Mouse (Mus musculus) heart, embryonic 11.5 days (tissue): Measurements from ENCODE around the gene Fancf. TPM values are rescaled to one million over a fixed set of nuclear protein-coding genes. Genes with fewer than 3 reads are reported as not detected.

Source experiments
- ATAC-seq: fragments of 200-750 bp; cut with Nextera tagmentation; replicated peaks from 2 replicates; pipeline ENCODE4 v1.8.0; 2017; ENCODE audit warnings: moderate library complexity; ENCODE audit not compliant: insufficient number of reproducible peaks, low FRiP score, low TSS enrichment
- H3K27ac ChIP-seq: fragments of 300-500 bp; sonication (generic); 2 replicates; pipeline ENCODE4 v1.5.1; 2014; ENCODE audit warnings: mild to moderate bottlenecking, low read depth, low read length
- H3K27me3 ChIP-seq: fragments of 300-500 bp; sonication (generic); 2 replicates; pipeline ENCODE4 v1.6.1; 2014; ENCODE audit warnings: mild to moderate bottlenecking, low read length, mixed read lengths; ENCODE audit not compliant: control insufficient read depth, insufficient read depth
- H3K36me3 ChIP-seq: fragments of 300-500 bp; sonication (generic); 2 replicates; pipeline ENCODE4 v1.6.1; 2014; ENCODE audit warnings: mild to moderate bottlenecking, low read length, moderate library complexity, mixed read lengths; ENCODE audit not compliant: control insufficient read depth, insufficient read depth
- H3K4me1 ChIP-seq: fragments of 300-500 bp; sonication (generic); 2 replicates; pipeline ENCODE4 v1.6.1; 2014; ENCODE audit warnings: low read length; ENCODE audit not compliant: control insufficient read depth, insufficient read depth
- H3K4me2 ChIP-seq: fragments of 300-500 bp; sonication (generic); 2 replicates; pipeline ENCODE4 v1.6.1; 2014; ENCODE audit warnings: mild to moderate bottlenecking, moderate library complexity
- H3K4me3 ChIP-seq: fragments of 300-500 bp; sonication (generic); 2 replicates; pipeline ENCODE4 v1.5.1; 2014; ENCODE audit warnings: low read depth, low read length
- H3K9ac ChIP-seq: fragments of 300-500 bp; sonication (generic); 2 replicates; pipeline ENCODE4 v1.6.1; 2014; ENCODE audit warnings: mild to moderate bottlenecking, low read depth, low read length, moderate library complexity
- H3K9me3 ChIP-seq: fragments of 300-500 bp; sonication (generic); replicated peaks from 2 replicates; pipeline ENCODE4 v1.6.1; 2016; ENCODE audit warnings: low read length; ENCODE audit not compliant: control insufficient read depth
- WGBS: fragments of 180-500 bp; shearing (Covaris S2); extraction: QIAGEN DNeasy Blood & Tissue Kit; methylation state at CpG from one replicate; pipeline ENCODE4 v1.1.7; 2014; ENCODE audit not compliant: insufficient replicate concordance; 5-methylcytosine and 5-hydroxymethylcytosine counted together
- polyA plus RNA-seq: library from polyadenylated mRNA; unstranded; fragments of >200 nt; fragmentation: Nextera tagmentation; extraction: Ambion mirVana; gene quantifications from 2 replicates; pipeline ENCODE4 v1.2.1, GENCODE M21; 2014

The Fancf gene
- polyA plus RNA-seq, 1 experiment from 2014 or later, result 8.6 TPM

DNA sequence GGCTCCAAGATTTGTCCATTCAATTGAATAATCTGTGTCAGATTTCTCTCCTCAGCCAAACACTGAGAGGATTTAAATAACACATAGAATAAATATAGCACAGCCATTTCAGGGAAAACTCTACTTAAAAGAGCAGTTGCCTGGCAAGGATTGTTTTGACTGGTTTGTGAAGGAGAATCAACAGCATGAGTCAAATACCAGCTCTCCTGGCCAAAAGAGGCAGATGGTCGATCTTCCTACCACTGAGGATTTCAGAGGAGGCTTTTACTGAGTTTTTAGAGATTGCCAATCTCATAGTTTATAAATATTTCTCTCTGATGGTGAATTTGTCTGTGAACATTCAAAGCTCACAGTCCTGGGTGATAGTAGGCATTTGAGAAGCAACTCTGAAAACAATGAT is 42.2 kb downstream of the Fancf start:
- H3K4me3 ChIP-seq, result no peak overlapping the region
- H3K27ac ChIP-seq, result no peak overlapping the region
- H3K4me2 ChIP-seq, result no peak overlapping the region
- H3K36me3 ChIP-seq, result no peaks in the 10 kb centered on the region
- no peak for ATAC-seq
- H3K4me1 ChIP-seq, result no peaks in the 10 kb centered on the region
- H3K9me3 ChIP-seq, result no peaks in the 10 kb centered on the region
- 64% methylated on average over 1 of the region's 1 CpGs for WGBS
- H3K27me3 ChIP-seq, result no peaks in the 10 kb centered on the region
- H3K9ac ChIP-seq, result no peak overlapping the region

DNA sequence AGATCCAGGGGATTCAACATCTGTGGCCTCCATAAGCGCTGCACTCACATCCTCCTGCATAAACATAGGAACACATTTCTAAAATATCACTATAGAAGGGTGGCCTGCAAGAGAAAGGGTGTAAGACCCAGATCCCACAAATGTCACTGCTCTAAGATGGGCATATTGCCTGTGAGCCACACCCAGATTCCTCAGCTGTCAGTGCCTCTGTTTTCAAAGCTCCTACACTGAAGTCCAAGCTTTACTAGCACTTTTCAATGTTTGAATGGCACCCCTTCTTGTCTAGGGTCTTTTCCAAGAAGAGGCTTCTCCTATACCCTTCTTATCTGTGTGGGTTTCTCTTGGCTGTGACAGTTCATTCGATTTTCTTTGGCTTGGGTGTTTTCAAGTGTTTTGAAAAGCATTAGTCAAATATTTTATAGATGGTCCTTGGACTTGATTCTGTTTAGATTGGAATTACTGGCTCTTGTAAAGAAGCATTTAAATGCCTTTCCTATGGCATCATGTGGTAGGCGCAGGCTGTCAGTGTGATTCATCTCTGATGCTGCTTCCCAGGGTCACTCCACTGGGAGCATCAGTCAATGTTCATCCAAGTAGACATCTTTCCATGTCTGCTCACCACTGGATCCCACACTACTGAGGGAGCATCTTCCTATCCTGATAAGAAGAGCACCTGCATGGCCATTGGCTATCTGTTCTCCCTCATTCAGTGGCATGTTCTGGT is 43.7 kb downstream of the Fancf start:
- Histone ChIP-seq H3K4me1 (no peaks in the 10 kb centered on the region), H3K4me3 (no peak overlapping the region), H3K27ac (no peak overlapping the region), H3K9ac (no peak overlapping the region), H3K9me3 (no peaks in the 10 kb centered on the region), H3K27me3 (no peaks in the 10 kb centered on the region), H3K36me3 (no peaks in the 10 kb centered on the region), H3K4me2 (no peak overlapping the region)
- no peak for ATAC-seq
- 59% methylated on average over 3 of the region's 3 CpGs for WGBS

DNA sequence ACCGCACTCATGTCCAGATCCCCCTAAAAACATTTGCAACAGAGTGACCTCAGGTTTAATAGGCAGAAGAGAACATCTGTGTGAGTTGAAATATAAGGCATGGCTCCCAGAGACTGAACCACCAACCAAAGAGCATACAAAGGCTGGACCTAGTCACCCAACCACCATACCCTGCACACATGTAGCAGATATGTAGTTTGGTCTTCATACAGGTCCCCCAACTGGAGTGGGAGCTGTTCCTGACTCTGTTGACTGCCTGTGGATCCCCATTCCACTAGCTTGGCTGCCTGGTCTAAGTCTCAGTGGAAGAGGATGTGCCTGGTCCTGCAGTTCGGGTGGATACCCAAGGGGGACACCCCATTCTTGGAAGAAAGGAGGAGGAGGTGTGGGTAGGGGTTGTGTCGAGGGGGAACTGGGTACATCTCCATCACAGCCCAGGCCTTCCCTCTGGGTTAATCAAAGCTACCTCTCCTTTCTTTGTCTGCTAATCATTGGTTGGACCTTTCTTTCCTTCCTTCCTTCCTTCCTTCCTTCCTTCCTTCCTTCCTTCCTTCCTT is 45.7 kb downstream of the Fancf start:
- H3K36me3 ChIP-seq, result no peaks in the 10 kb centered on the region
- no peak for ATAC-seq
- WGBS, result 41% methylated on average over 3 of the region's 3 CpGs
- no peak overlapping the region for H3K4me2 ChIP-seq
- H3K27ac ChIP-seq, result no peak overlapping the region
- H3K4me3 ChIP-seq, result no peak overlapping the region
- H3K4me1 ChIP-seq, result no peaks in the 10 kb centered on the region
- no peaks in the 10 kb centered on the region for H3K27me3 ChIP-seq
- no peaks in the 10 kb centered on the region for H3K9me3 ChIP-seq
- no peak overlapping the region for H3K9ac ChIP-seq

DNA sequence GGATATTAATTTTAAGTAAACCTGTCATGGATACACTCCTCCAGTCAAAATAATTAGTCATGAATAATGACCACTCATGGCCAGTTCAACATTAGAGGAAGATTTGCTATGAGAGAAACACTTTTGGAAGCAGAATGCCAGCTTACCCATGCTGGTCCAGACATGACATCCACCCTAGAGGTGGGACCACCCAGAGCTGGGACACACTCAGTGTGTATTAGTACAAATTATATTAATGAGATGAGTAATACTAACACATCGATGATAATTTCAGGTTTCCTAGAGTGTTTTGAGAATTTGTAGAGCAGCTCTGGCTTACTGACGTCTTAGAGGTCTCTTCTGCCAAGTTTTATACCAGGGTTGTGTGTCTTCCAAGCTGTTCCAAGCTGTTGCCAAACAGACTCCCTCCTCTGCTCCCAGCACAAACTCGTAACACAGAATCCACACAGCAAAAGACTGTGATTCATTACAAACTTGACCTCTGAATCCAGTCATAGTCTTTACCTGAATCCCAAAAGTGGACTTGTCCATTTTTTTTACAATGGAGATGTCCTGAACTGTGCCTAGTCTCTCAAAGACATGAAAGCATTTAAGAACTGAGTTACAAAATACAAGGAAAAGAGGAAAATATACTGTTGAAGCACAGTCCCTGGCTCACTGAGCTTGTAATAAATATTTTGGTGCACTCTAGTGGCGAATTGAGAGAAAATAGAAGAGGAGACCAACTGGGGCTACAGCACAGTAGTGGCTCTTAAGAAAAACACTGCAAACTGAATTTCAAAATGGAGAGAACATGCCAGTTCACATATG is 46.4 kb downstream of the Fancf start:
- H3K27ac ChIP-seq, result no peak overlapping the region
- no peaks in the 10 kb centered on the region for H3K9me3 ChIP-seq
- no peak overlapping the region for H3K9ac ChIP-seq
- 47% methylated on average over 4 of the region's 4 CpGs for WGBS
- no peak overlapping the region for H3K4me3 ChIP-seq
- no peak overlapping the region for H3K4me2 ChIP-seq
- H3K27me3 ChIP-seq, result no peaks in the 10 kb centered on the region
- no peaks in the 10 kb centered on the region for H3K4me1 ChIP-seq
- H3K36me3 ChIP-seq, result no peaks in the 10 kb centered on the region
- no peak for ATAC-seq

Other genes with a start within 250 kb of the Fancf start
- not detected in 2 replicates for gene Slc17a6, start 240.3 kb downstream of the Fancf start, polyA plus RNA-seq
- 8.8 and 9.9 TPM in 2 replicates for gene Gas2, start 252 bp downstream of the Fancf start, polyA plus RNA-seq
- gene Svip, start 143.8 kb upstream of the Fancf start, polyA plus RNA-seq, result 17.1 and 17.7 TPM in 2 replicates
- not detected in 2 replicates for gene 1700015G11Rik, start 153.5 kb upstream of the Fancf start, polyA plus RNA-seq